Mouse (Mus musculus): Measurements from ENCODE around the gene Ica1l. TPM values are rescaled to one million over a fixed set of nuclear protein-coding genes. Genes with fewer than 3 reads are reported as not detected.

Gene Ica1l
- total RNA-seq, 2 experiments from 2014 or later: 35.1 to 36.6 TPM

GRCm38 (mm10) chr1:59967291-59967690 is 75.7 kb downstream of the Ica1l start:
- DNase-seq (ENCODE audit: extremely low spot score in 1 of 2, low spot score in 1 of 2): no peak

- no peak for DNase-seq (ENCODE audit: extremely low spot score in 1 of 2, low spot score in 1 of 2)
Observed at GRCm38 (mm10) chr1:59966171-59966785, 76.7 kb downstream of the Ica1l start.

GRCm38 (mm10) chr1:59959941-59960340 is 83.0 kb downstream of the Ica1l start:
- DNase-seq (ENCODE audit: extremely low spot score in 1 of 2, low spot score in 1 of 2): no peak

- no peak for DNase-seq (ENCODE audit: extremely low spot score in 1 of 2, low spot score in 1 of 2)
Observed at GRCm38 (mm10) chr1:59957206-59957605, 85.8 kb downstream of the Ica1l start.

- DNase-seq (ENCODE audit: extremely low spot score in 1 of 2, low spot score in 1 of 2): no peak
Observed at GRCm38 (mm10) chr1:59947509-59947908, 95.5 kb downstream of the Ica1l start.

GRCm38 (mm10) chr1:59945969-59946368 is 97.0 kb downstream of the Ica1l start:
- DNase-seq (ENCODE audit: extremely low spot score in 1 of 2, low spot score in 1 of 2): no peak

GRCm38 (mm10) chr1:59943825-59944224 is 99.2 kb downstream of the Ica1l start:
- no peak for DNase-seq (ENCODE audit: extremely low spot score in 1 of 2, low spot score in 1 of 2)

GRCm38 (mm10) chr1:59942057-59942790 is 100.8 kb downstream of the Ica1l start:
- DNase-seq (ENCODE audit: extremely low spot score in 1 of 2, low spot score in 1 of 2): no peak

GRCm38 (mm10) chr1:59941063-59941462 is 101.9 kb downstream of the Ica1l start:
- DNase-seq (ENCODE audit: extremely low spot score in 1 of 2, low spot score in 1 of 2): no peak

GRCm38 (mm10) chr1:59932991-59933390 is 110.0 kb downstream of the Ica1l start:
- DNase-seq (ENCODE audit: extremely low spot score in 1 of 2, low spot score in 1 of 2): no peak

Other genes with a start within 250 kb of the Ica1l start
- 10 to 100 TPM; 50.5 to 53.0 TPM for gene Fam117b, start 130.2 kb downstream of the Ica1l start, total RNA-seq (2021)
- gene Carf, start 55.1 kb upstream of the Ica1l start, total RNA-seq (2021): 10 to 100 TPM; 25.6 to 27.9 TPM
- gene Wdr12, start 55.5 kb upstream of the Ica1l start, total RNA-seq (2021): 10 to 100 TPM; 29.4 to 36.1 TPM
- 10 to 100 TPM; 17.0 to 21.1 TPM for gene Nbeal1, start 137.4 kb upstream of the Ica1l start, total RNA-seq (2021)